Mouse (Mus musculus) cortical plate, adult 2 months (tissue): ENCODE measurements around the gene Ppp1r37. TPM values are rescaled to one million over a fixed set of nuclear protein-coding genes. Genes with fewer than 3 reads are reported as not detected.

ENCODE experiments used
- H3K27ac ChIP-seq: fragments of 200-500 bp; 2 replicates; pipeline ENCODE4 v1.5.1; 2012; ENCODE audit warnings: low read length, control low read depth, inconsistent platforms; ENCODE audit not compliant: insufficient read depth
- H3K4me1 ChIP-seq: fragments of 200-500 bp; 2 replicates; pipeline ENCODE4 v1.6.1; 2011; ENCODE audit warnings: low read length; ENCODE audit not compliant: control insufficient read depth, insufficient read depth
- H3K4me3 ChIP-seq: fragments of 200-500 bp; 2 replicates; pipeline ENCODE4 v1.5.1; 2011; ENCODE audit warnings: mild to moderate bottlenecking, low read length, control low read depth; ENCODE audit not compliant: insufficient read depth
- CTCF ChIP-seq: fragments of 200-500 bp; IDR thresholded peaks from 2 replicates; pipeline ENCODE4 v1.5.1; 2011; ENCODE audit warnings: mild to moderate bottlenecking, control low read depth, low read length; ENCODE audit not compliant: insufficient read depth; ENCODE audit errors: extremely low read depth
- POLR2A ChIP-seq: fragments of 200-500 bp; IDR thresholded peaks from 2 replicates; pipeline ENCODE4 v1.6.1; 2011; ENCODE audit warnings: mild to moderate bottlenecking, low read length, control low read depth; ENCODE audit not compliant: insufficient read depth; ENCODE audit errors: extremely low read depth
- polyA plus RNA-seq: library from polyadenylated mRNA; depleted of rRNA; stranded (reverse); fragments of >200 nt; gene quantifications from 2 replicates; pipeline ENCODE4 v1.2.3, GENCODE M21; 2012; rRNA removed

Gene Ppp1r37
- polyA plus RNA-seq, 1 experiment, result 152 TPM

GRCm38 (mm10) chr7:19486549-19486948 lies 76.3 kb downstream of the Ppp1r37 start:
- TF ChIP-seq CTCF, result no peak
- TF ChIP-seq POLR2A, result no peak
- H3K4me3 ChIP-seq, result no peak overlapping the region

GRCm38 (mm10) chr7:19485488-19485887 lies 77.4 kb downstream of the Ppp1r37 start:
- Histone ChIP-seq H3K4me3 (no peak overlapping the region), H3K4me1 (no peaks in the 10 kb centered on the region), H3K27ac (no peak overlapping the region)
- TF ChIP-seq CTCF (no peak), POLR2A (no peak)

More at GRCm38 (mm10) chr7:19486549-19486948, 76.3 kb downstream of the Ppp1r37 start:
- H3K4me1 ChIP-seq, result no peaks in the 10 kb centered on the region
- no peak overlapping the region for H3K27ac ChIP-seq

GRCm38 (mm10) chr7:19483281-19483680 lies 79.6 kb downstream of the Ppp1r37 start:
- no peak for TF ChIP-seq CTCF
- TF ChIP-seq POLR2A, result no peak
- no peak overlapping the region for H3K27ac ChIP-seq
- H3K4me3 ChIP-seq, result no peak overlapping the region

More at GRCm38 (mm10) chr7:19483281-19483680, 79.6 kb downstream of the Ppp1r37 start:
- no peaks in the 10 kb centered on the region for H3K4me1 ChIP-seq

Other genes with a start within 250 kb of the Ppp1r37 start
- gene Ercc1, start 218.3 kb downstream of the Ppp1r37 start, polyA plus RNA-seq, result 53.8 and 59.1 TPM in 2 replicates
- gene Cd3eap, start 203.6 kb downstream of the Ppp1r37 start, polyA plus RNA-seq, result 14.4 and 14.6 TPM in 2 replicates
- gene Ppp1r13l, start 203.3 kb downstream of the Ppp1r37 start, polyA plus RNA-seq, result 5.0 and 5.4 TPM in 2 replicates
- 41.4 and 48.3 TPM in 2 replicates for gene Ercc2, start 181.1 kb downstream of the Ppp1r37 start, polyA plus RNA-seq
- 2.9 and 3.0 TPM in 2 replicates for gene Klc3, start 159.0 kb downstream of the Ppp1r37 start, polyA plus RNA-seq
- gene Ckm, start 158.3 kb downstream of the Ppp1r37 start, polyA plus RNA-seq, result 0.66 TPM in 1 of 2 replicates, not detected in the other
- 52.0 and 55.4 TPM in 2 replicates for gene Mark4, start 104.3 kb downstream of the Ppp1r37 start, polyA plus RNA-seq
- 0.06 and 0.23 TPM in 2 replicates for gene Exoc3l2, start 99.7 kb downstream of the Ppp1r37 start, polyA plus RNA-seq
- gene Bloc1s3, start 54.7 kb downstream of the Ppp1r37 start, polyA plus RNA-seq, result 7.6 and 7.9 TPM in 2 replicates
- 22.6 TPM in 2 replicates for gene Trappc6a, start 54.7 kb downstream of the Ppp1r37 start, polyA plus RNA-seq
- gene Nkpd1, start 45.2 kb downstream of the Ppp1r37 start, polyA plus RNA-seq, result 0.98 and 1.1 TPM in 2 replicates
- gene Zfp296, start 14.2 kb upstream of the Ppp1r37 start, polyA plus RNA-seq, result 2.9 and 3.3 TPM in 2 replicates
- gene Gemin7, start 14.5 kb upstream of the Ppp1r37 start, polyA plus RNA-seq, result 54.2 and 57.8 TPM in 2 replicates
- 140 and 162 TPM in 2 replicates for gene Clasrp, start 41.4 kb upstream of the Ppp1r37 start, polyA plus RNA-seq
- gene Relb, start 66.4 kb upstream of the Ppp1r37 start, polyA plus RNA-seq, result 6.4 and 6.6 TPM in 2 replicates
- gene Clptm1, start 102.0 kb upstream of the Ppp1r37 start, polyA plus RNA-seq, result 146 and 147 TPM in 2 replicates
- not detected in 2 replicates for gene Apoc2, start 114.9 kb upstream of the Ppp1r37 start, polyA plus RNA-seq
- not detected in 2 replicates for gene Gm44805, start 118.3 kb upstream of the Ppp1r37 start, polyA plus RNA-seq
- not detected in 2 replicates for gene Apoc4, start 118.4 kb upstream of the Ppp1r37 start, polyA plus RNA-seq
- gene Apoc1, start 129.6 kb upstream of the Ppp1r37 start, polyA plus RNA-seq, result 1.3 and 1.4 TPM in 2 replicates
- 4,294 and 4,561 TPM in 2 replicates for gene Apoe, start 136.1 kb upstream of the Ppp1r37 start, polyA plus RNA-seq
- gene Tomm40, start 152.4 kb upstream of the Ppp1r37 start, polyA plus RNA-seq, result 108 TPM in 2 replicates
- 6.9 and 7.1 TPM in 2 replicates for gene Nectin2, start 187.4 kb upstream of the Ppp1r37 start, polyA plus RNA-seq
- 23.0 and 24.4 TPM in 2 replicates for gene Bcam, start 207.9 kb upstream of the Ppp1r37 start, polyA plus RNA-seq
- not detected in 2 replicates for gene Cblc, start 233.7 kb upstream of the Ppp1r37 start, polyA plus RNA-seq